ENCODE assay signal across 18 mouse cellular contexts in genomic region chr11:93502864-93503263, GRCm38 (mm10).
DNase-seq lines count a peak whose midpoint lies in the region; ATAC-seq lines count a peak whose summit lies in the region.
"Had no signal": no experiment of that assay in that cellular context is flagged by ENCODE, and none has a peak within 500 bp of the region (broad histone marks: within the 10 kb centered on the region; RNA-seq: fewer than 3 reads in every experiment).

No protein-coding gene starts in this region.

- no peaks in the 10 kb centered on the region for H3K27me3 ChIP-seq in heart, embryonic 12.5 days (replicated peaks)
- no peaks in the 10 kb centered on the region for H3K27me3 ChIP-seq in embryonic facial prominence, embryonic 10.5 days (replicated peaks; ENCODE audit: low read depth, poor library complexity, severe bottlenecking)
- H3K27me3 ChIP-seq: embryonic facial prominence, embryonic 12.5 days; forebrain, embryonic 13.5 days; forebrain, embryonic 15.5 days; Patski had no signal

- ATAC-seq in heart, embryonic 12.5 days (ENCODE audit: insufficient number of reproducible peaks, low FRiP score) = no peak
- peak; percentile 42 for ATAC-seq in common myeloid progenitor, adult 5-6 weeks (replicated peaks; ENCODE audit: low read depth, poor library complexity, severe bottlenecking)
- ATAC-seq in megakaryocyte progenitor cell, adult 5-6 weeks (replicated peaks; ENCODE audit: poor library complexity) = 0 out of 2 replicates have a peak, but pooled peaks have one; percentile 14
- ATAC-seq: activated CD4-positive, CD25-positive, alpha-beta regulatory T cell, adult 4 months; CD4-positive, CD25-positive, alpha-beta regulatory T cell, adult 4 months; forebrain, embryonic 13.5 days; forebrain, embryonic 15.5 days; forebrain, postnatal 0 days; Patski had no signal

- no peak overlapping the region for H3K4me2 ChIP-seq in heart, embryonic 12.5 days
- H3K4me2 ChIP-seq: embryonic facial prominence, embryonic 12.5 days; forebrain, embryonic 13.5 days; forebrain, embryonic 15.5 days had no signal

- no peak overlapping the region for H3K4me3 ChIP-seq in heart, embryonic 12.5 days
- H3K4me3 ChIP-seq in embryonic facial prominence, embryonic 10.5 days = no peak overlapping the region
- H3K4me3 ChIP-seq: embryonic facial prominence, embryonic 12.5 days; forebrain, embryonic 13.5 days; forebrain, embryonic 15.5 days had no signal

- H3K27ac ChIP-seq in heart, embryonic 12.5 days (ENCODE audit: poor library complexity, severe bottlenecking) = no peak overlapping the region
- no peak overlapping the region for H3K27ac ChIP-seq in embryonic facial prominence, embryonic 10.5 days (replicated peaks)
- H3K27ac ChIP-seq: embryonic facial prominence, embryonic 12.5 days; forebrain, embryonic 13.5 days; forebrain, embryonic 15.5 days had no signal

- no peaks in the 10 kb centered on the region for H3K9me3 ChIP-seq in heart, embryonic 12.5 days (replicated peaks)
- no peaks in the 10 kb centered on the region for H3K9me3 ChIP-seq in embryonic facial prominence, embryonic 10.5 days
- H3K9me3 ChIP-seq: embryonic facial prominence, embryonic 12.5 days; forebrain, embryonic 13.5 days; forebrain, embryonic 15.5 days had no signal

- peak; percentile 55 for DNase-seq in heart, adult 11 months
- no peak for DNase-seq in embryonic facial prominence, embryonic 10.5 days (ENCODE audit: low spot score)
- DNase-seq: adrenal gland, adult 8-10 months; cerebellum, adult 11-12 months; cerebellum, adult 2 months; cerebellum, adult 9-10 months; embryo, embryonic 11 days; forebrain, postnatal 0 days had no signal

- WGBS in heart, embryonic 12.5 days = 34% methylated on average over 3 of the region's 3 CpGs
- WGBS in embryonic facial prominence, embryonic 10.5 days = 74% methylated on average over 3 of the region's 3 CpGs

- H3K9ac ChIP-seq in heart, embryonic 12.5 days = no peak overlapping the region
- H3K9ac ChIP-seq: embryonic facial prominence, embryonic 12.5 days; forebrain, embryonic 13.5 days; forebrain, embryonic 15.5 days; forebrain, postnatal 0 days had no signal

- H3K36me3 ChIP-seq in heart, embryonic 12.5 days = no peaks in the 10 kb centered on the region
- no peaks in the 10 kb centered on the region for H3K36me3 ChIP-seq in embryonic facial prominence, embryonic 10.5 days (replicated peaks)
- H3K36me3 ChIP-seq: embryonic facial prominence, embryonic 12.5 days; forebrain, embryonic 15.5 days; G1E had no signal

- no peaks in the 10 kb centered on the region for H3K4me1 ChIP-seq in heart, embryonic 12.5 days (replicated peaks)
- peaks cover 9% of the 10 kb centered on the region for H3K4me1 ChIP-seq in embryonic facial prominence, embryonic 10.5 days
- H3K4me1 ChIP-seq: forebrain, embryonic 15.5 days had no signal
